Mouse (Mus musculus) left cerebral cortex, postnatal 10 days (tissue): ENCODE measurements at regions not wholly inside any gene's neighbourhood (a gene's known extent, or its start where the extent isn't known, plus 50 kb on each side); places are given as distances from the start of the nearest gene placed in this dataset.

Experiments
- DNase-seq, 2 experiments: peaks; one replicate each; pipeline ENCODE4 v3.0.0; 2021 to 2022; ENCODE audit warnings: low spot score in 2 of 2, mixed read lengths in 1 of 2; ENCODE audit errors: extremely low spot score in 1 of 2
- intact Hi-C: fragments of 180-260 bp; cut with DNase I; formaldehyde crosslinking; loops from one replicate; pipeline ENCODE4 v1.15.1; 2025

GRCm38 (mm10) chr6:15501063-15501462 lies 219.4 kb upstream of the Mdfic start:
- no peak for DNase-seq
- intact Hi-C loops, result no loop called here

GRCm38 (mm10) chr6:15509314-15509713 lies 211.1 kb upstream of the Mdfic start:
- DNase-seq, result no peak
- intact Hi-C loops, result no loop called here

GRCm38 (mm10) chr6:15537279-15537678 lies 183.2 kb upstream of the Mdfic start:
- no peak for DNase-seq
- intact Hi-C loops, result no loop called here

- no peak for DNase-seq
- intact Hi-C loops, result no loop called here
These were observed 178.5 kb upstream of the Mdfic start for GRCm38 (mm10) chr6:15541969-15542368.

GRCm38 (mm10) chr6:15543516-15544080 lies 176.9 kb upstream of the Mdfic start:
- intact Hi-C loops, result no loop called here
- no peak for DNase-seq

- intact Hi-C loops, result loop anchor here (2.0 kb wide), 1 partner anchor 14 kb away; no protein-coding TSS in a partner anchor
- no peak for DNase-seq
These were observed 171.6 kb upstream of the Mdfic start for GRCm38 (mm10) chr6:15548833-15549232.

- DNase-seq, result no peak
- intact Hi-C loops, result no loop called here
These were observed 127.7 kb upstream of the Mdfic start for GRCm38 (mm10) chr6:15592780-15593179.

GRCm38 (mm10) chr6:15597226-15597983 lies 123.1 kb upstream of the Mdfic start:
- intact Hi-C loops, result no loop called here
- no peak for DNase-seq

- intact Hi-C loops, result no loop called here
- DNase-seq, result no peak
These were observed 110.3 kb upstream of the Mdfic start for GRCm38 (mm10) chr6:15610208-15610607.

GRCm38 (mm10) chr6:15625910-15626564 lies 94.4 kb upstream of the Mdfic start:
- no peak for DNase-seq
- intact Hi-C loops, result no loop called here

GRCm38 (mm10) chr6:15638548-15638947 lies 81.9 kb upstream of the Mdfic start:
- DNase-seq, result peak in 1 of 2 experiments; percentile 15
- intact Hi-C loops, result no loop called here

- intact Hi-C loops, result no loop called here
- DNase-seq, result no peak
These were observed 81.1 kb upstream of the Mdfic start for GRCm38 (mm10) chr6:15639378-15639777.

GRCm38 (mm10) chr6:15639809-15640479 lies 80.5 kb upstream of the Mdfic start:
- DNase-seq, result no peak
- intact Hi-C loops, result no loop called here

GRCm38 (mm10) chr6:15644311-15644710 lies 76.2 kb upstream of the Mdfic start:
- DNase-seq, result no peak
- intact Hi-C loops, result no loop called here

- intact Hi-C loops, result no loop called here
These were observed 73.0 kb upstream of the Mdfic start for GRCm38 (mm10) chr6:15647499-15647898.

More at GRCm38 (mm10) chr6:15647499-15647898, 73.0 kb upstream of the Mdfic start:
- no peak for DNase-seq
